Mouse (Mus musculus): ENCODE data around the gene Gsta4. TPM values are rescaled to one million over a fixed set of nuclear protein-coding genes. Genes with fewer than 3 reads are reported as not detected.
"Not testable (repeated sequence)": the region's sequence is repeated elsewhere in the genome, so short reads cannot be mapped to it uniquely, and the experiment has no call there.

The Gsta4 gene
- polyA plus RNA-seq, 1 experiment from 2014 or later, result 18.1 TPM

DNA sequence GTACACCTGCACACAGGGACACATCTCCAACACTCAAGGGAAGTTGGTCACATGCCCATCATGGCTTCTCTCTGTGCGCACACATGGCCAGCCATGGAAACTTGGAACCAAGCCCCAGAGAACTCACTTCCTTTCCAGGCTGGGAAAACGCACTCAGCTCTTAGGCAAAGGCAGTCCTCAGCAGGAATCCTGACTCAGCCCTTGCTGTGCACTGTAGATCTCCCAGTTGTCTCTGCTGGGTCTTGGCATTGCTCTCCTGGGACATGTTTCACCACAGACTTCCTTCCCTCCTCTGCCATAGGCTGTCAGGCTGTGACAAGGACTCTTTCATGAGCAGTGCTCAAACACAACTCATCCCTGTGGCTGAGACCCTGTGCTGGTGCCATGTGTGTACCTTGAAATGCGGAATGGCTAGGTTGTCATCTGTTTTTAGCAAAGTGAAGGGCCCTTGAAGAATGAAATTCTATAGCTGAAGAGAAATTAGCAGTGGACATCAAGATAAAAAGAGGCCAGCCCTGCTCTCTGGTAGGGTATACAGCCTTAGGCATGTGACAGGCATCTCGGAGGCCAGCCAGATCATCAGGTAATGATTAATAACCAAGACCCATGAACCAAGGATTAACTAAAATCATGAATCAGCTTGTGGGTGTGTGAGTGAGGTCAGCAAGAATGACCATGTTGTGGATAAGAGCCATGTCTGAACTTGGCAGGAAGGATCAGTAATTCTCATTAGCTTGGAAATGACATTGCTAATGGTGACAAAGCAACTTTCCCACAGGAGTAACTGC is 73.3 kb downstream of the Gsta4 start:
- peak; percentile 13 for DNase-seq (ENCODE audit: low read depth, low spot score)

DNA sequence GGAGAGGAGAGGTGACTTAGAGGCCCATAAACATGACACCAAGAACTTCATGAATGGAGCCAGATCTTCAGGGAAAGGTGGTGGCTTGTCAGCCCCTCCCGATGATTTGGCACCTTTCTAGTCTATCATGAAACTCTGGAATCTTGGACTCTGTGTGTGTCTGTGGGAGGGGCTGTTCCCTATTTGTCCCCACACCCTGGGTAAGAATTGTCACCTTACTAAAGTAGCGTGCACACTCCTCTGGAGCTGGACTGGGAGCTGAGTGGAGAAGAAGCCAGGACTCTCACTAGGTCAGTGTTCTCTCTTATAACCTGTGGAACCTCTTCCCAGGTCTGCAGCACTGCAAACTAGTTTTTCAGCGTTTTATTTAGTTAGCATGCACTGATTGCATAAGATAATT is 74.3 kb downstream of the Gsta4 start, which contains the start of gene Gm3776:
Gene Gm3776, plus strand, starts transcription at position 216 of the 400 bp plus-strand sequence.
- in situ Hi-C loops (cut with MboI; ENCODE audit: low pct_unique_long_range_greater_than_20kb); ATAC-seq; DNase-seq (ENCODE audit: low read depth, low spot score); CTCF ChIA-PET; H3K27me3 ChIP-seq; POLR2A ChIA-PET: not testable (repeated sequence)

More for the DNA sequence above, 73.3 kb downstream of the Gsta4 start:
- ATAC-seq, result peak; percentile 87
- H3K27me3 ChIP-seq; in situ Hi-C loops (cut with MboI; ENCODE audit: low pct_unique_long_range_greater_than_20kb); POLR2A ChIA-PET; CTCF ChIA-PET: not testable (repeated sequence)

Other genes starting within 250 kb of the Gsta4 start
- 0.17 TPM for gene Gcm1, start 130.8 kb upstream of the Gsta4 start, polyA plus RNA-seq (2021)
- 52.2 TPM for gene Fbxo9, start 73.7 kb upstream of the Gsta4 start, polyA plus RNA-seq (2021)
- 19.0 TPM for gene Ick, start 73.6 kb upstream of the Gsta4 start, polyA plus RNA-seq (2021)
- gene Gsta1, start 47.9 kb downstream of the Gsta4 start, polyA plus RNA-seq (2021), result 1.8 TPM
- 0.51 TPM for gene Gm3776, start 74.4 kb downstream of the Gsta4 start, polyA plus RNA-seq (2021)
- 0.26 TPM for gene Gm10639, start 107.1 kb downstream of the Gsta4 start, polyA plus RNA-seq (2021)
- not detected for gene Omt2a, start 132.0 kb downstream of the Gsta4 start, polyA plus RNA-seq (2021)
- gene Omt2b, start 144.8 kb downstream of the Gsta4 start, polyA plus RNA-seq (2021), result not detected
- gene Gsta2, start 173.0 kb downstream of the Gsta4 start, polyA plus RNA-seq (2021), result 2.1 TPM
- not detected for gene Dppa5a, start 185.4 kb downstream of the Gsta4 start, polyA plus RNA-seq (2021)
- not detected for gene Ooep, start 196.0 kb downstream of the Gsta4 start, polyA plus RNA-seq (2021)
- 0.03 TPM for gene Ddx43, start 213.0 kb downstream of the Gsta4 start, polyA plus RNA-seq (2021)